Mouse (Mus musculus): ENCODE results near the gene Map4. TPM values are rescaled to one million over a fixed set of nuclear protein-coding genes. Genes with fewer than 3 reads are reported as not detected.

The Map4 gene
- 16.4 and 19.1 TPM in 2 replicates for total RNA-seq (2017)

- peak; percentile 87 for ATAC-seq (replicated peaks; ENCODE audit: low read depth, poor library complexity, severe bottlenecking)
These were observed at the start of gene Map4 for GRCm38 (mm10) chr9:109931257-109932171. Map4 (plus strand) TSS chr9:109931460.

DNA sequence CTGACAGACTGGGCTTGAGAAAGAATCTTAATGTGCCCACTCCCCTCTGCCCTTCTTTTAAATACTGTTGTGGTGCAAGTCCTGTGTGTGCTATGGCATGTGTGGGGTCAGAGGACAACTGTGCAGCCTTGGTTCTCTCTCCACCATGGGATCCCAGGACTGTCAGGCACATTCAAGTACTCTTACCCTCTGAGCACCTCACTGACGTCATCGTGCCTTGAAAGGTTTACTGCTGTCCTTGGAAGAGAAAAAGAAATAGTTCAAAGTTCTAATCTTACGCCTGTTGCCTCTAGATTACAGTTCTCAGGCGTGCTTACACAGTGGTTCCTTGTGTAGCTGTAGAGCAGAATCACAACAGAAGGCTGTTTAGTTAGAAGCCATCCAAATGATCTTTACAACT lies 45.0 kb upstream of the Map4 start:
- no peak for ATAC-seq (replicated peaks; ENCODE audit: low read depth, poor library complexity, severe bottlenecking)

- no peak for ATAC-seq (replicated peaks; ENCODE audit: low read depth, poor library complexity, severe bottlenecking)
These were observed 43.9 kb upstream of the Map4 start for GRCm38 (mm10) chr9:109887321-109887720.

GRCm38 (mm10) chr9:109891501-109891900 lies 39.8 kb upstream of the Map4 start:
- ATAC-seq (replicated peaks; ENCODE audit: low read depth, poor library complexity, severe bottlenecking): no peak

GRCm38 (mm10) chr9:109892651-109893250 lies 38.5 kb upstream of the Map4 start:
- peak; percentile 65 for ATAC-seq (replicated peaks; ENCODE audit: low read depth, poor library complexity, severe bottlenecking)

DNA sequence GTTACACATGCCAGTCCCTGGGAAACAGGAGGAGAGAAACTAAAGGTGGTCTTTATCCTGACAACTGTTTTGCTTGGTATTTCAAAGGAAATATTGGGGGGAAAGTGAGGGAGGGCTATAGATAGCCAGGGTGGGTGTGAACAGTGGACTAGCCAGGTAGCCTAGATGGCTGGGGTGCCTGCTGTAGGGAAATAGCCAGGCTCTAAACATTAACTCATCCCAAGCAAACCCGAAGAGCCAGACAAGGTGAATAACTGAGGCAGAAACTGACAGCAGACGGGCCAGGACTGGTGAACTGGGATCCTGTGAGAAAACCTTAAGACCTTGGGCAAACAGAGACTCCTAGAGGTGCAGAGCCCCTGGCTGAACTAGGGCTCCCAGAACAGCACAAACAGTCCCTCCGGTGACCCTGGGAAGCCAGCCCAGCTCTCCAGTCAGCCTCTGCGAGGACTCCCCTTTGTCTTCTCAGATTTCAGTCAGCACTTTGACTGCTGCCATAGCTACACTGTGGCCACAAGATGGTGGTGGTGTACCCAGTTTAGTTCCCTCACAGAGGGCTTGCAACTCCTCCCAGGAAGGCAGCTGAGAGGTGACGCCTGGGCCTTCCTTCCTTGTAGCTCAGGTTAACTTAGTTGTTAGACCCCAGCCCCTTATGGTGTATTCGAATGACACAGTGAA lies 36.7 kb upstream of the Map4 start:
- peak; percentile 85 for ATAC-seq (replicated peaks; ENCODE audit: low read depth, poor library complexity, severe bottlenecking)

- ATAC-seq (replicated peaks; ENCODE audit: low read depth, poor library complexity, severe bottlenecking): no peak
These were observed 35.7 kb upstream of the Map4 start for GRCm38 (mm10) chr9:109895593-109895992.

DNA sequence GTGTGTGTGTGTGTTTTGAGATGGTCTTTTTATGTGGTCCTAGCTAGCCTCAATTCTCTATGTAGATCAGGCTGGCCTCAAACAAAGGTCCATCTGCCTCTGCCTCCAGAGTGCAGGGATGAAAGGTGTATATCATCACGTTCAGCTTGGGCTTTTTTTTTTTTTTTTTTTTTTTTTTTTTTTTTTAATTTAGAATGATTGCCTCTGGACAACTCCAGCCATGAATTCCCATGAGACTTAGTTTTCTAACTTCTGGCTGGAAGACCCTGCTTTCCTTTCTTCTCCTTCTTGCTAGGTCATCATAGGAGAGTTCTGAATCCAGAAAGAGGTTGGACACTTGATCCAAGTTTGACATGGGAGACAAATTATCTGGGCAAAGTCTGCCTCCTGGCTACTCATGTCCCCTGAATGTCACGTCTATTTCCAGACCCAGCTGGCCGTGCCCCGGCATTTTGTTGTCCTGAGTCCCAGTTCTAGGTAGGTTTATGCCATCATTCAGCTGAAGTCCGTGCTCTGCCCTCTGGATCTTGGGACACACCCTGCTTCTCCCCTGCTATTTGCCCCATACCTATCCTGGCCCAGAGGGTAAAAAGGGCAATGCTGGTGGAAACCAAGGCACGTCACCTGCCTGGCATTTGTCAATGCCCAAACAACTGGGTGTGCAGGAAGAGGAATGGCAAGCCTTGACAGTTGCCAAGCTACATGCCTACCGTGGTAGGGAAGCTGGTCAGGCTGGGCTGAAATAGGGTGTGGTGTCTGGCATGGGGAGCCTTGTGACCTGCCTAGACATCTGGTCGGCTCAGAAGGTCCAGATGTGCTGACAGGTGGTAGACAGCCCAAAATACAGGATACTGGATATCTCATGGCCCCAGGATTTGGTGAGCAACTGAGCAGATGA lies 34.8 kb upstream of the Map4 start:
- no peak for ATAC-seq (replicated peaks; ENCODE audit: low read depth, poor library complexity, severe bottlenecking)

- no peak for ATAC-seq (replicated peaks; ENCODE audit: low read depth, poor library complexity, severe bottlenecking)
These were observed 33.2 kb upstream of the Map4 start for GRCm38 (mm10) chr9:109898027-109898426.

- ATAC-seq (replicated peaks; ENCODE audit: low read depth, poor library complexity, severe bottlenecking): no peak
These were observed 31.9 kb upstream of the Map4 start for GRCm38 (mm10) chr9:109899361-109899760.

- ATAC-seq (replicated peaks; ENCODE audit: low read depth, poor library complexity, severe bottlenecking): no peak
These were observed 31.5 kb upstream of the Map4 start for GRCm38 (mm10) chr9:109899774-109900173.

GRCm38 (mm10) chr9:109900604-109901003 lies 30.7 kb upstream of the Map4 start:
- ATAC-seq (replicated peaks; ENCODE audit: low read depth, poor library complexity, severe bottlenecking): no peak

DNA sequence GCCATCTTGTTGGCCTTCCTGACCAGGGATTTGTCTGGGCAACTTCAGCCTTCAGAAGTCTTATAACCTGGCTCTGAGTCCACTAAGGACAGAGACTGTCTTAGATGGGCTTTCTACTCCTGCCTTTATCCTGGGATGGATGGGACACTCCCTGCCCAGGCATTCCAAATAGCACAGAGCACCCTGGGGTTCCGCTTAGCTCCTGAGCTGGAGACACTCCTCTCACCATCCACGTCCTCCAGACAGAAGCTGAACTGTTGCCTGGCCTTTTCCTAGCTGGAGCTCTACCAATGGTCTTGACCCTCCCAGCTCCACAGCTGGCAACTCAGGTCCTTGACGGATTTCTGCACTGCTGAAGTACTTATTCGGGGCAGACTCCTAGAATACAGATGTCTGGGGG lies 29.0 kb upstream of the Map4 start:
- ATAC-seq (replicated peaks; ENCODE audit: low read depth, poor library complexity, severe bottlenecking): no peak

DNA sequence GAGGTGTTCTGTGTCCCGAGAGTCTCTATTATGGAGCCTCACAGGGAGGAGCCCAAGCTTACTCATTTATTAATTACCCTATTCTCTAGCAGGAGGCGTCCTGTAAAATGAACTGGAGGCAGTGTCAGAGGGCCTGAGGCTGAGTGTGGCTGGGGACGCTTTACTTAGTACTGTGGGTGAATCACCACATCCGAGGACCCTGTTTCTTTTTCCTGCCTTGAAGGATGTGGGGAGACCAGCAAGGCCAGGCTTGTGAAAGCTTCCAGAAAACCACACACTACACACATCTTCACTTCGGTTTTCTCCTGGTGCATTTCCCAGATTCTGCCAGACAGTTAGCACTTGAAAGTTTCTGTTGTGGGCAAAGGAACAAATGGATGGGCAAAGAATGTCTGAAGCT lies 28.5 kb upstream of the Map4 start:
- peak; percentile 53; the same call in 1 of the 2 replicates for ATAC-seq (replicated peaks; ENCODE audit: low read depth, poor library complexity, severe bottlenecking)

DNA sequence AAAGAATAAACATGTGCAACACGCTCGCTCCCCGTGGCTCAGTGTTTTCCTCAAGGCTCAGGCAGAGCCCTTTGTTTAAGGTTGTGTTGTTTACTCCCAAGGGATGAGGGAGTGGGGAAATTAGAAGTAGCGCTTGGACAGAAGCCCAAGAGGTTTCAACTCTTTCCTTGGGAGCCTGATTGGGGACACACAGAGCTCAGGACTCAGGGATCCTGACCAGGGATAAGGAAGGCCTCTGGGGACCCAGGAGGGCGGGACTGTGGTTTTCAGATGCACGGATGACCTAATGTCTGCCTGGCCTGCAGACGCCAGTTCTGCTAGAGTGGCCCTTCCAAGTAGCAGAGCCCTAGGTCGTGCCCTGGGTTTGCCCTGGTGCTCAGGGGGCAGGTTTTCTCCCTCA lies 24.0 kb upstream of the Map4 start:
- no peak for ATAC-seq (replicated peaks; ENCODE audit: low read depth, poor library complexity, severe bottlenecking)

GRCm38 (mm10) chr9:109907774-109908465 lies 23.3 kb upstream of the Map4 start:
- ATAC-seq (replicated peaks; ENCODE audit: low read depth, poor library complexity, severe bottlenecking): peak; percentile 94

- no peak for ATAC-seq (replicated peaks; ENCODE audit: low read depth, poor library complexity, severe bottlenecking)
These were observed 22.2 kb upstream of the Map4 start for GRCm38 (mm10) chr9:109909102-109909501.

- ATAC-seq (replicated peaks; ENCODE audit: low read depth, poor library complexity, severe bottlenecking): no peak
These were observed 21.3 kb upstream of the Map4 start for GRCm38 (mm10) chr9:109909926-109910325.

DNA sequence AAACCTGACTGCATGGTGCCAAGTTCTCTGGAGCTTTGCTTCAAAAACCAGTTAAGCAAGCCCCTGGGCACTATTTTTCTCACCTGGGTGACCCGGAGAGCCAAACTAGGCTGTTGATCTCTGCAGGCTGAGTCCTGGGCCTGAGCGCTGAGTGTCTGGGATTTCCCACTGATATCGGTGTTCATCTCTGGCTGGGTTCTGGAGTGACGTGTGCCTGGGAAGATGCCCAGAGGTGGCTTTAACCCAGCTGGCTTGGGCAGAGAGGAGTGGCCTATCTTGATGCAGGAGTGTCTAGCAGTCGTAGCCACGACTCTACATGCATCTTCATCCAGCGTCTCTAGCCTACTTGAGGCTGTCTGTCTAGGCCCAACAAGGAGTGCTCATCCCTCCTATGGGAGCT lies 19.5 kb upstream of the Map4 start:
- ATAC-seq (replicated peaks; ENCODE audit: low read depth, poor library complexity, severe bottlenecking): no peak

Data from common myeloid progenitor, adult 5-6 weeks (primary cell).